Mouse (Mus musculus) liver, adult 2 months (tissue): Measurements from ENCODE around the gene Meis2.

ENCODE experiments used
- CTCF ChIP-seq: fragments of 200-500 bp; IDR thresholded peaks from 2 replicates; pipeline ENCODE4 v1.5.1; 2011; ENCODE audit warnings: low read depth, low read length, control low read depth
- POLR2A ChIP-seq: fragments of 200-500 bp; IDR thresholded peaks from 2 replicates; pipeline ENCODE4 v1.6.1; 2011; ENCODE audit warnings: low read length, control low read depth; ENCODE audit not compliant: insufficient read depth; ENCODE audit errors: extremely low read depth

GRCm38 (mm10) chr2:115911913-115912642 lies 153.6 kb downstream of the Meis2 start:
- TF ChIP-seq POLR2A (no peak), CTCF (no peak)
